Comparison of ENCODE assay signal across 11 mouse cellular contexts in the genomic region with DNA sequence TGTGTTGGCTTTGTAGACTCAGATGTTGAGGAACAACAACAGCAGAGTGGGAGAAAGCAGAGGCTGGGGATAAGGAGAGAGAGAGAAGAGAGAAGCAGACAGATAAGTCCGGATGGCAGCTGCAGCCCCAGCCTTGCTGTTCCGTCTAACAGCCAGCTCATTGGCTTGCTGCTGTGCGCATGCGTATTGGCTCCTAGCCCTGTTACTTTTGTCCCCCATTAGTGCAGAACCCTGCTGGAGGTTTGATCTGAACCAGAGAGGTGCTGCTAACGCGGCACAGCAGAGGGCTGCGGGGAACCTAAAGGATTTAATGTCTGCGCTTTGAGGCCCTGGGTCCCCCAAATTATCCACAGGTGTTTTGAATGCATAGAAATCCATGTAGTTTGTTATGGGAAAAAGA.
DNase-seq lines count a peak whose midpoint lies in the region; ATAC-seq and TF ChIP-seq lines count a peak whose summit lies in the region.
"Had no signal": no experiment of that assay in that cellular context is flagged by ENCODE, and none has a peak within 500 bp of the region (broad histone marks: within the 10 kb centered on the region; RNA-seq: fewer than 3 reads in every experiment).

No protein-coding gene starts in this region.

- no peaks in the 10 kb centered on the region for H3K9me3 ChIP-seq in forebrain, embryonic 14.5 days (replicated peaks; ENCODE audit: control insufficient read depth, low read length)
- no peaks in the 10 kb centered on the region for H3K9me3 ChIP-seq in forebrain, embryonic 11.5 days (ENCODE audit: control insufficient read depth, low read length)
- no peaks in the 10 kb centered on the region for H3K9me3 ChIP-seq in lung, postnatal 0 days (ENCODE audit: low read length)
- H3K9me3 ChIP-seq: liver, embryonic 15.5 days had no signal

- no peak for TF ChIP-seq CTCF in brain, embryonic 14.5 days (IDR thresholded peaks at IDR 0.05; ENCODE audit: borderline replicate concordance, extremely low read depth, insufficient read depth, insufficient read length)
- no peak for TF ChIP-seq CTCF in lung, postnatal 0 days (IDR thresholded peaks at IDR 0.05)

- H3K27ac ChIP-seq in forebrain, embryonic 14.5 days (ENCODE audit: low read depth, low read length) = no peak overlapping the region
- no peak overlapping the region for H3K27ac ChIP-seq in forebrain, embryonic 11.5 days (ENCODE audit: low read depth, low read length)
- H3K27ac ChIP-seq in lung, postnatal 0 days (ENCODE audit: low read length) = no peak overlapping the region
- H3K27ac ChIP-seq: kidney, postnatal 0 days; liver, embryonic 15.5 days had no signal

- H3K27me3 ChIP-seq in forebrain, embryonic 14.5 days (replicated peaks; ENCODE audit: control insufficient read depth, insufficient read depth, low read length) = no peaks in the 10 kb centered on the region
- H3K27me3 ChIP-seq in forebrain, embryonic 11.5 days (ENCODE audit: control insufficient read depth, insufficient read depth, low read length) = no peaks in the 10 kb centered on the region
- no peaks in the 10 kb centered on the region for H3K27me3 ChIP-seq in lung, postnatal 0 days (replicated peaks; ENCODE audit: insufficient read depth, low read length)
- H3K27me3 ChIP-seq: liver, embryonic 15.5 days had no signal

- ATAC-seq in forebrain, embryonic 14.5 days = peak; percentile 59
- no peak for ATAC-seq in forebrain, embryonic 11.5 days (replicated peaks; ENCODE audit: low FRiP score)
- ATAC-seq in lung, postnatal 0 days = 0 out of 2 replicates have a peak, but pooled peaks have one; percentile 31
- ATAC-seq in megakaryocyte, adult 5-6 weeks (ENCODE audit: poor library complexity, severe bottlenecking) = no peak
- ATAC-seq: activated CD4-positive, CD25-positive, alpha-beta regulatory T cell, adult 4 months had no signal

- no peak overlapping the region for H3K9ac ChIP-seq in forebrain, embryonic 14.5 days (ENCODE audit: low read length)
- no peak overlapping the region for H3K9ac ChIP-seq in forebrain, embryonic 11.5 days (ENCODE audit: low read length)
- no peak overlapping the region for H3K9ac ChIP-seq in lung, postnatal 0 days (replicated peaks; ENCODE audit: low read depth)
- H3K9ac ChIP-seq: liver, embryonic 15.5 days had no signal

- WGBS in forebrain, embryonic 14.5 days = 62% methylated on average over 8 of the region's 8 CpGs
- WGBS in forebrain, embryonic 11.5 days = 62% methylated on average over 8 of the region's 8 CpGs
- 50% methylated on average over 8 of the region's 8 CpGs for WGBS in lung, postnatal 0 days

- H3K4me3 ChIP-seq in forebrain, embryonic 14.5 days (ENCODE audit: low read depth, low read length) = no peak overlapping the region
- no peak overlapping the region for H3K4me3 ChIP-seq in forebrain, embryonic 11.5 days (ENCODE audit: low read depth, low read length)
- no peak overlapping the region for H3K4me3 ChIP-seq in lung, postnatal 0 days (ENCODE audit: low read depth, low read length)
- H3K4me3 ChIP-seq: liver, embryonic 15.5 days had no signal

- TF ChIP-seq POLR2A in brain, embryonic 14.5 days (IDR thresholded peaks at IDR 0.05; ENCODE audit: borderline replicate concordance, extremely low read depth, insufficient read depth, insufficient read length, poor library complexity, severe bottlenecking) = no peak

- no peaks in the 10 kb centered on the region for H3K36me3 ChIP-seq in forebrain, embryonic 14.5 days (ENCODE audit: control insufficient read depth, insufficient read depth, low read length)
- no peaks in the 10 kb centered on the region for H3K36me3 ChIP-seq in forebrain, embryonic 11.5 days (ENCODE audit: control insufficient read depth, insufficient read depth, low read length)
- H3K36me3 ChIP-seq in lung, postnatal 0 days (ENCODE audit: insufficient read depth, low read length) = no peaks in the 10 kb centered on the region
- H3K36me3 ChIP-seq: liver, embryonic 15.5 days had no signal

- TF ChIP-seq EP300 in lung, postnatal 0 days (IDR thresholded peaks at IDR 0.05) = no peak

- DNase-seq in forebrain, embryonic 14.5 days (ENCODE audit: low spot score) = peak; percentile 57
- DNase-seq in forebrain, embryonic 11.5 days (ENCODE audit: low spot score) = no peak
- DNase-seq in lung, adult 18-20 months = peak; percentile 25 to 41
- no peak for DNase-seq in lung, postnatal 10 days
- DNase-seq in brain, embryonic 14.5 days (ENCODE audit: low read depth) = peak; percentile 70
- DNase-seq in lung, postnatal 0 days (ENCODE audit: low spot score) = peak; percentile 47
- no peak for DNase-seq in c-Kit-positive CD71-positive TER-119-positive erythroid progenitor cells, embryonic 14.5 days (ENCODE audit: low spot score)

- H3K4me2 ChIP-seq in forebrain, embryonic 14.5 days (ENCODE audit: low read length) = no peak overlapping the region
- no peak overlapping the region for H3K4me2 ChIP-seq in forebrain, embryonic 11.5 days (ENCODE audit: low read depth, low read length, severe bottlenecking)
- H3K4me2 ChIP-seq in lung, postnatal 0 days (replicated peaks; ENCODE audit: low read depth, low read length) = peak overlapping the region; percentile 36
- H3K4me2 ChIP-seq: liver, embryonic 15.5 days had no signal

- H3K4me1 ChIP-seq in forebrain, embryonic 14.5 days (ENCODE audit: control insufficient read depth, insufficient read depth, low read length) = peaks cover 6% of the 10 kb centered on the region; the same call in 1 of the 2 replicates
- H3K4me1 ChIP-seq in forebrain, embryonic 11.5 days (replicated peaks; ENCODE audit: control insufficient read depth, insufficient read depth, low read length) = no peaks in the 10 kb centered on the region
- H3K4me1 ChIP-seq in lung, postnatal 0 days (ENCODE audit: insufficient read depth, low read depth, low read length) = no peaks in the 10 kb centered on the region; the same call in 1 of the 2 replicates
- H3K4me1 ChIP-seq: liver, embryonic 15.5 days had no signal

Comparison
In these comparisons a context has a peak if more than half of its experiments do, and no peak if none do; other contexts are left out.
1. ATAC-seq: peak in forebrain, embryonic 14.5 days (single experiment) and lung, postnatal 0 days (single experiment); none in forebrain, embryonic 11.5 days (single experiment) and megakaryocyte, adult 5-6 weeks (single experiment).
2. DNase-seq: peak in forebrain, embryonic 14.5 days (single experiment), lung, adult 18-20 months (2 of 2), brain, embryonic 14.5 days (single experiment) and lung, postnatal 0 days (single experiment); none in forebrain, embryonic 11.5 days (single experiment), lung, postnatal 10 days (single experiment) and c-Kit-positive CD71-positive TER-119-positive erythroid progenitor cells, embryonic 14.5 days (single experiment).